Mouse (Mus musculus) erythroid progenitor cell, adult 5-6 weeks (primary cell): ENCODE results near the gene Nufip2. TPM values are rescaled to one million over a fixed set of nuclear protein-coding genes. Genes with fewer than 3 reads are reported as not detected.
"Not testable (repeated sequence)": the region's sequence is repeated elsewhere in the genome, so short reads cannot be mapped to it uniquely, and the experiment has no call there.

Source experiments
- ATAC-seq: replicated peaks from 2 replicates; pipeline ENCODE4 v1.8.0; 2016; ENCODE audit warnings: moderate number of reproducible peaks, mild to moderate bottlenecking, moderate TSS enrichment, inconsistent platforms; ENCODE audit not compliant: poor library complexity, low FRiP score, severe bottlenecking
- total RNA-seq, 2 experiments: library from RNA; stranded (forward) in 1 of 2; stranded (reverse) in 1 of 2; fragments of 150-400 nt in 1 of 2; fragments of 186-747, 209-891 nt in 1 of 2; gene quantifications; 2 replicates each; pipeline versions ENCODE4 v1.2.3 to v1.2.4; 2015 to 2017; ENCODE audit warnings: low replicate concordance in 2 of 2

Nufip2 gene
- total RNA-seq, 2 experiments from 2014 or later: 30.0 to 37.3 TPM

DNA sequence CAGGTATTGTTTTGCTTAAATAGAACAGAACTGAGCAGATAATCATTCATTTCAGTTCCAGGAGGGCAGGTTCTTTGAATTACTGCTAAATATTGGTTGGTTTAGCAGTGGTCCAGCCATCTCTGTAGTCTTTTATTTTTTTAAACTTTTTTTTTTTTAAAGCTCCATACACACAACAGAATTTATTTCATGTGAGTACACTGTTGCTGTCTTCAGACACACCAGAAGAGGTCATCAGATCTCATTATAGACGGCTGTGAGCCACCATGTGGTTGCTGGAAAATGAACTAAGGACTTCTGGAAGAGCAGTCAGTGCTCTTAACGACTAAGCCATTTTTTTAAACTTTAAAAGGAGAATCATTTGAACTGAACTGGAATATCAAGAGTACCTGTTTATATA, 11.3 kb downstream of the Nufip2 start:
- ATAC-seq: no peak

DNA sequence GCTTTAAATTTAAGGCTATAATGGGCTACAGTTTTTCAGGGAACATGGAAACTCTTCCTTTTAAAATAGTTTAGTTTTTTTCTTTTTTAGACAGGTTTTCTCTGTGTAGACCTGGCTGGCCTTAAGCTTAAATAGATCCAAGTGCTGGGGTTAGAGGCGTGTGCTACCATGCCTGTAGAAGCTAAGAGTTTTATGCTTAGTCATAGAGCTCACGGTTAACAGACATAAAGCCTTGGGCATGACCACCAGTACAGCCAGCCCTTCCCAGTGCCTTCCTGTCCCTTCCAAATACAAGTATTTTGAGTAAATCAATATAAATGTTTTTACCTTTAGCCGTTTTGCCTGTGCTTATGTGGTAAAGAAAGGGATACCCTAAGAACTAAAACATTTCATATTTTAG, 20.0 kb downstream of the Nufip2 start:
- no peak for ATAC-seq

DNA sequence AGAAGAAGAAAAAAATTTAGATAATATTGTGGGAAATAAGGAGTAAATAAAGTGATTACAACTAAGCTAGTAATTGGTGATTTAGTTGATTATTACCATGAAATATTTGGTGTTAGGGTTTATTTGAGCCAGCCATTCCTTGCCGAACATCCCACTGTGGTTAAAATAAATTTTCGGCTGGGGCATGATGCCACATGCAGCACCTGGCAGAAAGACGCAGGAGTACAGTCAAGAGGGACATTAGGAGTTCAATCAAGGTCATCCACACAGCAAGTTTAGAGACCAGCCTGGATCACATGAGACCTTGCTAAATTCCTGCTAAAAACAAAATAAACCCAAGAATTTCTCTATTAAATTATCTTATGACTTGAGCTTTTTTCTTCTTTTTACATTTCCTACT, 23.1 kb downstream of the Nufip2 start:
- ATAC-seq: no peak

DNA sequence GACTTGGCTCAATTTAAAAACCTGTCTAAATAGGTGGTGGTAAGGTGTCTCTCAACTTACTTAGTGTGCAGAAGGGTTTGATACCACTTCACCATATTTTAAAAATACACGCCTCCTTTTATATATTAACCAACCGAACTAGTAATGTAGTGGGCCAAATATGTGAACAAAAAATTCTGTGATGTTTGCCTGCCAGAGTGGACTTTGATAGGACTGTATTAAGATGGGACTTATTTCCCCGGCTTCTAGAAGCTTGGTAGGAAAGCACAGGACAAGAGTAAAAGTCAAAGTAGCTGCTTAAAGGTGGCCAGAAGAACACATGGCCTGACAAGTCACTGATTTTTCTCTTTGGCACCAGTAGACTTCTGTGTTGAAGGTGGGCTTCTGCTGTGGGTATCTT, 27.8 kb downstream of the Nufip2 start:
- no peak for ATAC-seq

DNA sequence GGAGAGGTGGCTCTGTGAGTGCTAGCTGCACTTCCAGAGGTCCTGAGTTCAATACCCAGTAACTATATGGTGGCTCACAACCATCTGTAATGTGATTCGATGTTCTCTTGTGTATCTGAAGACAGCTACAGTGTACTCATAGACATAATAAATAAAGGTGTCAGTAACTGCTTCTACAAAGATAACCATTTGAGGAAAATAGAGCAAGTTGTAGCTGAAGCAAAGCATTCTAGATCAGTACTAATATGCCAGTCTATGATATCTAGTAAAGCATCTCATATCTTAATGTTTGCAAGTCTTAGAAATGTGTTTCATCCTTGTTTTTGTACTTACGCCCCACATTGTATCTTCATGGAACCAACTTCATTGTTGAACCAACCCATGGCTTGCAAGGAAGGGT, 33.1 kb downstream of the Nufip2 start:
- no peak for ATAC-seq

DNA sequence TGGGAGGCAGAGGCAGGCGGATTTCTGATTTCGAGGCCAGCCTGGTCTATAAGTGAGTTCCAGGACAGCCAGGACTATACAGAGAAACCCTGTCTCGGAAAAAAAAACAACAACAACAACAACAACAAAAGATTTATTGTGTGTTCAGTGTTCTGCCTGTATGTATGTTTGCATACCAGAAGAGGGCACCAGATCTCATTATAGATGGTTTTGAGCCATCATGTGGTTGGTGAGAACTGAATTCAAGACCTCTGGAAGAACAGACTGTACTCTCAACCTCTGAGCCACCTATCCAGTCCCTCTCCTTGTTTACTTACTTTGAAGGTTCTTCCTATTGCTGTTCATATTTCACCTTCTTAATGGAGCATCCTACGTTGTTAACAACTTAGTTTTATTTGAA, 35.4 kb downstream of the Nufip2 start:
- no peak for ATAC-seq

DNA sequence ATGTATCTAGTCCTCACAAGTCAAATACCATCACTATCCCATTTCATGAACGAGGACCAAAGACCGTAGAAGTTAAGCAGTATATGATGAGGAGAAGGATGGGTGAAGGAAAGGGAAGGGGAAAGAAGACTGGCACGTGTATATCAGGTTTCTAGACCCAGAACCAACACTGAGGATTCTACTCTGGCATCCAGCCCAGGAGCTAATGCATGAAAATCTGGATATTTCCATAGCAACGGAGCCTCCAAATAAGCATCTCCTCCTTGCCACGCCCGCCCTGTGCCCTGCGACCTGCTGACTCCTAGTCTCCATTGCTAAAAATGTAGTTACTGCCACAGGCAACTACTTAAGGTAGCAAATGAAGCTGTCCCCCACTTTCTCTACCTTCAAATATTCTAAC, 38.8 kb downstream of the Nufip2 start:
- ATAC-seq: no peak

DNA sequence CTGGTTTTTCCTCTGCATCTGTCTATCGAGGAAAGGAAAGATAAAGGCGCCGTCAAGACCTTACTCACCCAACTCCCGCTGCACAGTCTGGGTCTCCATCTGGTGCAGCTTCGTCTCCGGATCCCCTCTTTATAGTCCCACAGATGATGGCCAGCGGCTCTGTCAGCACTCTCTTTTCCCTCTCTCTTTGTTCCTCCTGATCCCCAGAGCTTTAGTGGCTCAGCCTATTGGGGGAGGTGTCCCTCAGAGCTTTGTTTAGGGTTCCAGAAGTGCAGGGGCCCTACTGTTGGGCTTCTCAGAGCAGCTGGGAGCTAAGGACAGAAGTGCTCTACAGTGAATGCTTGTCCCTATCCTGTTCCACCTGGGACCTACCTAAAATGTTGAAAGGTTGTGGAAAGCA, 39.2 kb downstream of the Nufip2 start, which contains the start of gene Cryba1:
Cryba1 (minus strand) TSS at position 101 of the 400 bp plus-strand sequence.
- ATAC-seq: no peak

DNA sequence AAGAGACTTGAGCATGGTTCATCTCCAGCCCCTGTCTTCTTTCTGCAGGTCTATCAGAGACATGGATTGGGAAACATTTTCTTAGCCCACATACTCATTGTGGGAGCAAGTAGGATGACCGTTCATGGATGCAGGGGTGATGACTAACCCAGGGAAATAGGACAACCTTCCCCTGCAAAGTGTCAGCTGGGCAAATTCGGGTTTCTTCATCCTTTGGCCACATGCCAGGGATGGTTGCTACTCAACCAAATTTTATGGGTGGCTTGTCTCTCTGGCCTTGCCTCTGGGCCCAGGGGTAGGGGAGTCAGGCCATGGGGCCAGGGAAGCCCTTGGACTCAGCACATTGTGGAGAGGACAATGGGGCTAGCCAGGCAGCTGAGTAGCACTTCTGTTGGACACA, 42.6 kb downstream of the Nufip2 start:
- no peak for ATAC-seq

DNA sequence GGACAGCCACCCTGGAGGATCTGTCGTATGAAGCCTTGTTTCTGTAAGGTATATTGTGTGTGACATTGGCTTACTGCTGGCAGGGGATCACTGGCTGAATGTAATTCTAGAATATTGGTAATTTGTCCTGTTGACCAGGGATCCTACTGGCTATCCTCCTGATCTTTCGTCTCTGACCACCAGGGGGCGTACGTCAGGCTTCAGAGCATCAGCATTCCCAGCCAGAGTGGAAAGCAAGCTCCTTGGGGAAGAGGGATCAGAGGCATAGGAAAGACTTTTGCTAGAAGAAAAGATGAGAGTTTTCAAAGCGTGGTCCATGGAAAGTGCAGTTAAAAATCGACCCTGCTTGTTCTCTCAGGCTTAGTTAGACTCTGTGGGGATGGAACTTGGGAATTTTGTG, 51.3 kb downstream of the Nufip2 start:
- peak; percentile 90 for ATAC-seq

DNA sequence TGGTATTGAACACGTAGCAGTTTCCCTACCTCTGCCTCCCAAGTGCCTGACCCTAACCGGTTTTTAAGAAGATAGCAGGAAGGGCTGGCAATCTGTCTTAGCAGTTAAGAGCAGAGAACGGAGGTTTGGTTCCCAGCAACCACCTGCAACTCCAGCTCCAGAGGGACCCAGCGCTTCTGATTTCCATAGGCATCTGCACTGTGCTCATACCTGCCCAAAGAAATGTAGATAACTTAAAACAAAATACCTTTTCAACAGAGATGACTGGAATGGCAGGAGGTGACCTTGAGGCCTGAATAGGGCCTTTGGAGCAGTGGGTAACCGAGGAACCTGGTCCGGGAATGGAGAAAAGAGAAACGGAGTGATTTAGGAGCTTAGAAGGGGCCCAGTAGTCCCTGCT, 52.6 kb downstream of the Nufip2 start:
- ATAC-seq: no peak

DNA sequence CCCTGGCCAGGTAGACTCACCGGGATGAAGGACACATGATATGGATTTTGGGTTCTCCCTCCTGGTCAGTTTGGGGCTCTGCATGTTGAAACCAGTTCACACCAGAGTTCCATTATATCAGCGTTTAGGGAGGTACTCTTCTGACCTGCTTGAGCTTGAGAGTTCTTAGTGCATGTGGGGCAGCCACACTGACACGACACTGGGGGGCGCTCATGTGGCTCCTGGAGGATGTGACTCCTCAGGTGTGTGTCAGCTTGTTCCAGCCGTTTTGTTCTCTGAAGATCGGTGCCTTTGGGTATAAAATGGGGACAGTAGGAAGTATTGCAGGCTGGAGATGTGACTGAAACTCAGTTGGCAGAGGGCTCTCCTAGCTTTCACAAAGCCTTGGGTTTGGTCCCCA, 58.0 kb downstream of the Nufip2 start:
- ATAC-seq: peak; percentile 67; the same call in 1 of the 2 replicates

DNA sequence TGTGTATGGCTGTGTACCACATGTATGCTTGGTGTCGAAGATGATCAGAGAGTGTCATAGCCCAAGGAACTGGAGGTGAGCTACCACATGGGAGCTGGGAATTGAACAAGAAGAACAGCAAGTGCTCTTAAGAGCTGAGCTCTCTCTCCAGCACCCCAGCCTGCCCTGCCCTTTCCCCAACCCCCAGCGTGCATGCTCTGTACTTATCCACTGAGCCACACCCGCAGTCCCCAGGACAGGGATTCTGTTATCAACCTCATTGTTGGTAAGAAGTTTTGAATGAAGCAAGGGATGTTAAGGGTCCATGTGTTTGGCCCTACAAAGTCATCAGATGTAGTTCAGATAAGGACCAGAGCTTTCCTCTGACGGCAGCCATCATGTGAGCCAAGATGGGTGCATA, 60.7 kb downstream of the Nufip2 start:
- ATAC-seq: no peak

DNA sequence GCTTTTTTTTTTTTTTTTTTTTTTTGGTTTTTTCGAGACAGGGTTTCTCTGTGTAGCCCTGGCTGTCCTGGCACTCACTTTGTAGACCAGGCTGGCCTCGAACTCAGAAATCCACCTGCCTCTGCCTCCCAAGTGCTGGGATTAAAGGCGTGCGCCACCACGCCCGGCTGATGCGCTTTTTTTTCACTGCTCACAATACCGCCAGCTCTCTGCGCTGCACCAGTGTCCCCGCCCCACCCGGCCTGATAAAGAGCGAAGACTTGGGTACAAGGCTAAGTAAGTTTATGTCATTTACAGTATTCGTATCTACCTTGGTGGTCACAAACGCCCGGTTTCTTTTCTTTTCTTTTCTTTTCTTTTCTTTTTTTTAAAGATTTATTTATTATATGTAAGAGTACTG, 61.1 kb downstream of the Nufip2 start:
- ATAC-seq: not testable (repeated sequence)

DNA sequence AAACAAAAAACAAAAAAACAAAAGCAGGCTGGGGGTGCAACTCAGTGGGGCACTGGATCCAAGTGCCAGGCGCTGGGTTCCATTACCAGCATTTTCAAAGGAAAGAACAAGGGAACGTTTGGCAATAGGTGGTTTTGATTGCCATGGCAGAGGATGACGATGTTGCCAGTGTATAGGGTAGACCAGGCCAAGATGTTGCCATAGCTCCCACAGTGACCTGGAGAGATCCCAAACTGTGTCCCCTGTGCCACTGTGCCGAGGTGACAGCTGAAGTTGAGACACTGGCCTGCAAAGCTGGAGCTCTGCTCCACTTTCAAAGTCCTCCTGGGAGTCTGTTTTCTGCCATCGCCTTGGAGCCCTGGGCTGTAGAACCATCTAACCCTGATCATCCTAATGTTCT, 63.0 kb downstream of the Nufip2 start:
- ATAC-seq: no peak

DNA sequence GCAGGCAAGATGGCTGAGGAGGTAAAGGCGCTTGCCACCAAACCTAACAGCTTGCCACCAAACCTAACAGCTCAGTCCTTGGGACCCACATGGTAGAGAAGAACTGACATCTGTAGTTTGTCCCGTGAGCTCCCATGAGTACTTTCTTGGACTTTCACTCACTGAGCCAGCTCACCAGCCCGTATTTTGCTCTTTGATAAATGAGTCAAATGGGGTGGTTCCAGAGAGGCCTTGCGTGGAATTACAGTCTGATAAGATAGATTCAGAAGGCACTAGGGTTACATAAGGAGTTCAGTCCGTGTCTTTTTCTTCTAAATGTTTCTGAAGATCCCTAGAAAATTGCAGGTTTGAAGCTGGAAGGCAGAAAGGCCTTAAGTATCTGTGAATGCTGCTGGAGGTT, 66.6 kb downstream of the Nufip2 start:
- ATAC-seq: peak; percentile 83

DNA sequence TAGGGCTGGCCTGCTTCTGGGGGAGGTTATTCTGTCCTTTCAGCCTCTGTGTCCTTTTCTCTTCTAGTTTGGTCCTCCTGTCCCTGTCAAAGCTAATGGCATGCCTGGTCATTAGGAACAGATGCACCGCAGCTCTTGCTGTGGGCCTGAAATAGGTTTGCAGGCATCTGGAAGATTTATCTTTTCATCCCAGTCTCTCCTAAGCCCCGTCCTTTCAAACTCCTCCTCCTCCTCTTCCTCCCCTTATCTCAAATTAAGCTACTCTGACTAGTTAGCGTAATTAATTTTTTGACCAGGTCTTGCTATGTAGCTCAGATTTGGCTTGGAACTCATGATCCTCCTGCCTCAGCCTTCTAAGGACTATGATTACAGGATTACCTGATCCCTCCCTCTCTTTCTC, 67.5 kb downstream of the Nufip2 start:
- peak; percentile 73 for ATAC-seq

DNA sequence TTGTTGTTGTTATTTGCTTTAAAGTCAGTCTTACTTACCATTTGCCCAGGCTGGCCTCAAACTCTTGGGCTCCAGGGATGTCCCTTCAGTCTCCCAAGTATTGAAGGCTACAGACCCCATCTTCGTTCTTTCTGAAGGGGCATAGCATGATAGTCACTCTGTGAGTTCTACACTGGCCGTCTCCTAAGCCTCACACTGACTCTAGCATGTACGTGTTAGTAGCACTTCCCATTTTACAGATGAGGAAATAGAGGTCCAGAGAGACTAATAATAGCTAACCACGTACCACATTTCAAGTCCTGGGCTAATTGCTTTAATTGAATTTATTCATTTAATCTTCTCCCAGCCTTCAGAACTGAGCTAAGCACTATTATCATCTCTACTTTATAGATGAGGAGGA, 74.1 kb downstream of the Nufip2 start:
- ATAC-seq: no peak

DNA sequence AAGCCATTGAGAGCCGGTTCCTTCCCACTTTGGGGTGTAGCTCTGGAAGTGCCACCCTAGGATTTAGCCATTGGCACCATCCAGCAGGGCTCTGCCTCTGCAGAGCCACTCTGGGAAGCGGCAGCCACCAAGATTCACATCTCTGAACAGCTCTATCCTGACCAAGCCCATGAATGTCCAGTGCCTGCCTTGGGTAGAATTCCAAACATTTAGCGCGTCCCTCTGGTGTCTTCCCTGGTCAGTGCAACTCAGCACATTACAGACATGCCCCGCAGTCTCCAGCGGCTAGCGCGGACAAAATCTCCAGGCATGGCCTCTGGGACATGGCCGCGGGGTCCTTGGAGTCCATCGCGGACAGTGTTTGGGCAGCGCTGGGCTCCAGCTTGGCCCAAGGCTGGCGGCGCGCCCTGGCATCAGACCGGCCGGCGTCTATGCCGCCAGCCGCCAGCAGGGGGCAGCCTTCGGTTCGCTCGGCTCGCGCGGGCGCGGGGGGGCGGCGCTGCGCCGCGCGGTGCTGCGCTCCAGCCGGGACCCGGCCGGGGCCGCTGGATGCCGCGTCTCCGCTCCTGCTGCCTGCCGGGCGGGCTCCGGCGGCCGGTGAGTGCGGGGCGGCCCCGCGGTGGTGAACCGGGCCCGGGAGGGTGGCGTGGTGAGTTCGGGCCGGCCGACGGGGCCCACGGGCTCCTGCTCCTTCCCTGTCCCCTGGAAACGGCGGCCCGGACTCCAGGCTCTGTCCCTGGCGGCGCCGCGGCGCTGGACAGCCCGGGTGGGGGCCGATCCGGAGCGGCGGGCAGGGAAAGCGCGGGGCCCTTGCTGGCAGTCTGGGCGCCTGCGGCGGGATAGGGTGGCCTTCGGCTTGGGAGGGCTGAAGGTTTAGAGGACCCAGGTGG, 77.1 kb downstream of the Nufip2 start, which contains the start of gene Myo18a:
Myo18a (plus strand) TSS at position 464 of the 890 bp plus-strand sequence.
- ATAC-seq: peak; percentile 66

DNA sequence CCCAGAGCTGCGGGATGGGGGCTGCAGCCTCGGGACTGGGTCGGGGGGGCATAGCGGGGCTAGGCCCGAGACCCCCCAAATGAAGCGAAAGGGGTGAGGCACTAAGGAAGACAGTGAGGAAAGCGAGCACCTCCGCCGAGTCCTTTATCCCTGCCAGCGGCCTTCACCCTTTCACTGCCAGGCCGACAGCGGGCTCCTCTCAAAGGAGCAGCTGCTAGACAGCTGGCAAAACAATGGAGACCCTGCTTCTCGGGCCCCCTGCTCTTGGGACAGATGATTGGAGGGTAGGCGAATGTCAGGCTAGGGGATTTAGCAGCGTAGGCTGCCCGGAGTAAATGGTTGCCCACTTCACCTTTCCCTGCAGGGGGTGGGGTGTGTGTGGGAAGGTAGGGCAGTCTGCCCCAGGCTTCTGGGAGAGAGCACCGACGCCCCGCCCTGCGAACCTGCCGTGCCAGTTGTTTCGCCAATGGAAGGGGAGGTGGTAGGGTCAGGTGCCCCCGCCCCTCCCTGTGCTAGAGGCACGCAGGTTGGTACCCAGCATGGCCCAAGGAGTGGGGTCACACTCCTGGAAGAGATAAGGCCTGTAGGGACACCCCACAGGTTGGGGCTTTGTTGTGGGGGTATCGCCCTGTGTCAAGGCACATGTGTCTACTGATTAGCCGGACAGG, 77.9 kb downstream of the Nufip2 start:
- ATAC-seq: peak; percentile 63
